In the genomic region with DNA sequence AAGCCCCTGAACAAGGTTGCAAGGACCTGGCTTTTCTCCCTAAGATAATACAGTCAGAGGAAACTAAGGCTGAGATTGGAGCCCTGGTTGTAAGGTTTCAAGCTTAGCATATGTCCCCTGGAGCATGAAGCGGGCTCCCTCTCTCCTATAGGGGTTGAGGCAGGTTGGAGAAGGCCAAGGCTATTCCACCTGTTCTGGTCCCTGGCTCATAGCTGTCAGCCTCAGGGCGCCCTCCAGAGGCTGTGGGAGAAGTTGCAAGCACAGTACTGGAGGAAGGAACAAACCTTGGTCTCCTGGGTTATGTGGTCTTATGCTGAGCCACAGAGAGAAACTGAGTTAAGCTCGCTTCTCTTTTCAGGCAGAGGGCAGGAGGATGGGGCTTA, we compare ENCODE assay signal across 8 mouse cellular contexts. TPM values are rescaled to one million over a fixed set of nuclear protein-coding genes. Genes with fewer than 3 reads are reported as not detected.
DNase-seq lines count a peak whose midpoint lies in the region; ATAC-seq and TF ChIP-seq lines count a peak whose summit lies in the region.

No protein-coding gene starts in this region.

- no peak overlapping the region for H3K9ac ChIP-seq in embryonic facial prominence, embryonic 12.5 days
- H3K9ac ChIP-seq in neural tube, embryonic 14.5 days (replicated peaks; ENCODE audit: low read depth, low read length), result peak overlapping the region; percentile 44

- no peaks in the 10 kb centered on the region for H3K9me3 ChIP-seq in embryonic facial prominence, embryonic 12.5 days
- no peaks in the 10 kb centered on the region for H3K9me3 ChIP-seq in limb, embryonic 10.5 days (replicated peaks)
- no peaks in the 10 kb centered on the region for H3K9me3 ChIP-seq in neural tube, embryonic 14.5 days (ENCODE audit: control insufficient read depth, low read length)

- TF ChIP-seq CTCF in C2C12 (IDR thresholded peaks at IDR 0.05; ENCODE audit: control insufficient read depth, insufficient read depth, insufficient read length), result peak; percentile 50

- no peak overlapping the region for H3K27ac ChIP-seq in embryonic facial prominence, embryonic 12.5 days
- H3K27ac ChIP-seq in limb, embryonic 10.5 days, result peak overlapping the region; percentile 83
- H3K27ac ChIP-seq in neural tube, embryonic 14.5 days (ENCODE audit: low read depth, low read length), result no peak overlapping the region

- peak; percentile 38 for ATAC-seq in frontal cortex, adult (ENCODE audit: low TSS enrichment)
- ATAC-seq in embryonic facial prominence, embryonic 12.5 days (ENCODE audit: insufficient number of reproducible peaks, insufficient read depth, low FRiP score, low TSS enrichment), result 0 out of 2 replicates have a peak, but pooled peaks have one; percentile 2
- ATAC-seq in neural tube, embryonic 14.5 days (ENCODE audit: low read depth), result peak; percentile 59
- ATAC-seq in monocyte, adult 5-6 weeks (replicated peaks; ENCODE audit: insufficient number of reproducible peaks, low FRiP score, low TSS enrichment, poor library complexity, severe bottlenecking), result no peak

- no peaks in the 10 kb centered on the region for H3K27me3 ChIP-seq in C2C12 (ENCODE audit: control insufficient read depth, insufficient read depth, insufficient read length)
- H3K27me3 ChIP-seq in embryonic facial prominence, embryonic 12.5 days, result no peaks in the 10 kb centered on the region
- H3K27me3 ChIP-seq in limb, embryonic 10.5 days (ENCODE audit: low read depth, poor library complexity, severe bottlenecking), result peaks cover 35% of the 10 kb centered on the region
- H3K27me3 ChIP-seq in neural tube, embryonic 14.5 days (ENCODE audit: control insufficient read depth, insufficient read depth, low read length), result no peaks in the 10 kb centered on the region

- no peaks in the 10 kb centered on the region for H3K79me2 ChIP-seq in C2C12 (ENCODE audit: control insufficient read depth, insufficient read depth)

- peak overlapping the region; percentile 49 for H3K4me2 ChIP-seq in embryonic facial prominence, embryonic 12.5 days (replicated peaks)
- peak overlapping the region; percentile 47 for H3K4me2 ChIP-seq in neural tube, embryonic 14.5 days (ENCODE audit: low read depth, low read length)

- no peak overlapping the region for H3K4me3 ChIP-seq in C2C12 (ENCODE audit: insufficient read depth, poor library complexity, severe bottlenecking)
- peak overlapping the region; percentile 22; the same call in 1 of the 2 replicates for H3K4me3 ChIP-seq in embryonic facial prominence, embryonic 12.5 days
- H3K4me3 ChIP-seq in limb, embryonic 10.5 days, result peak overlapping the region; percentile 48
- H3K4me3 ChIP-seq in neural tube, embryonic 14.5 days (ENCODE audit: low read depth, low read length), result no peak overlapping the region

- H3K79me3 ChIP-seq in C2C12 (ENCODE audit: low read depth), result no peaks in the 10 kb centered on the region

- no peaks in the 10 kb centered on the region for H3K36me3 ChIP-seq in C2C12 (ENCODE audit: control insufficient read depth, insufficient read depth)
- no peaks in the 10 kb centered on the region for H3K36me3 ChIP-seq in embryonic facial prominence, embryonic 12.5 days
- H3K36me3 ChIP-seq in limb, embryonic 10.5 days, result no peaks in the 10 kb centered on the region
- H3K36me3 ChIP-seq in neural tube, embryonic 14.5 days (ENCODE audit: control insufficient read depth, insufficient read depth, low read length), result no peaks in the 10 kb centered on the region

- 28% methylated on average over 3 of the region's 3 CpGs for WGBS in embryonic facial prominence, embryonic 12.5 days
- 31% methylated on average over 3 of the region's 3 CpGs for WGBS in limb, embryonic 10.5 days
- WGBS in neural tube, embryonic 14.5 days, result 36% methylated on average over 3 of the region's 3 CpGs

- no peak overlapping the region for H3ac ChIP-seq in C2C12 (ENCODE audit: control insufficient read depth, insufficient read length, low read depth)

- DNase-seq in frontal cortex, postnatal 25 days (ENCODE audit: low spot score in 2 of 2), result no peak
- DNase-seq in limb, embryonic 10.5 days (ENCODE audit: low spot score), result peak; percentile 50
- DNase-seq in frontal cortex, adult 2 months (ENCODE audit: extremely low spot score in 1 of 2, low spot score in 1 of 2), result no peak

- H3K4me1 ChIP-seq in embryonic facial prominence, embryonic 12.5 days, result peaks cover 4% of the 10 kb centered on the region; the same call in 1 of the 2 replicates
- peaks cover 12% of the 10 kb centered on the region for H3K4me1 ChIP-seq in limb, embryonic 10.5 days
- no peaks in the 10 kb centered on the region for H3K4me1 ChIP-seq in neural tube, embryonic 14.5 days (ENCODE audit: control insufficient read depth, insufficient read depth, low read length)

TF ChIP-seq in C2C12, 6 proteins besides CTCF, POLR2A, EP300 and RAD21:
- TF ChIP-seq USF1 (IDR thresholded peaks at IDR 0.05; ENCODE audit: low read depth) (no peak), FOSL1 (IDR thresholded peaks at IDR 0.05; ENCODE audit: insufficient read depth, low read length, poor library complexity, severe bottlenecking) (no peak), MYOD1 (IDR thresholded peaks at IDR 0.05; ENCODE audit: control insufficient read depth, insufficient read length, low read depth) (no peak), MAX (IDR thresholded peaks at IDR 0.05) (no peak), MYOG (IDR thresholded peaks at IDR 0.05; ENCODE audit: control insufficient read depth, extremely low read depth, insufficient read length) (no peak), CEBPB (IDR thresholded peaks at IDR 0.05; ENCODE audit: low read depth) (no peak)

RNA-seq across cellular contexts. Expression of gene Edn2, which starts 11.9 kb away (rescaled TPM):
- polyA plus RNA-seq in C2C12 (2012; fragmentation: generic; extraction: Trizol), result not detected
- 0.54 and 0.71 TPM in 2 replicates for polyA plus RNA-seq in embryonic facial prominence, embryonic 12.5 days (2016; fragmentation: Nextera tagmentation; extraction: Ambion mirVana)
- not detected in 2 replicates for polyA plus RNA-seq in limb, embryonic 10.5 days (2016; fragmentation: Nextera tagmentation; extraction: Ambion mirVana)
- polyA plus RNA-seq in neural tube, embryonic 14.5 days (2014; fragmentation: Nextera tagmentation; extraction: Ambion mirVana), result 0.32 TPM in 1 of 2 replicates, not detected in the other
- polyA plus RNA-seq in frontal cortex, adult 2 months (2012; rRNA removed), result 0.06 and 0.13 TPM in 2 replicates
- total RNA-seq in monocyte, adult 5-6 weeks (2017), result not detected in 3 replicates

Comparison
In these comparisons a context has a peak if more than half of its experiments do, and no peak if none do; other contexts are left out.
1. H3K4me3 ChIP-seq: peak in embryonic facial prominence, embryonic 12.5 days (single experiment) and limb, embryonic 10.5 days (single experiment); none in C2C12 (single experiment) and neural tube, embryonic 14.5 days (single experiment).